Mouse (Mus musculus): Measurements from ENCODE around the gene Cnih1. TPM values are rescaled to one million over a fixed set of nuclear protein-coding genes. Genes with fewer than 3 reads are reported as not detected.

The Cnih1 gene
- total RNA-seq, 2 experiments from 2014 or later: 62.4 to 128 TPM

DNA sequence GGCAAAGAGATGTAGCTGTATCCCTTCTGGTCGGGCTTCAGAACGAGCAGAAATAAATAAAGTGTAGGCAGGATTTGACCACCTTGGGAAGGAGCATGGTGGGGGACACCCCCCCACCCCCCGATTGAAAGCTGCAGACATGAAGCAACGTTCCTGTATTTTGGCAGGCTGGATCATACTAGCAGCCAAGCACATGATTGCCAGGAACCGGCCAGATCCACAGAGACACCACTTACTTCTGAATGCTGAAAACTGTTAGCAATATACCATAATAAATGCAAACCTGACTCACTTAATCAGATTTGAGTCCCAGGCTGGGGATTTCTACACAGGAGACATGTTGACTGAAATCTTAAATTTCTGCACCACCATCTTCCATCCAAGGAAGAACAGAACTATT is 53.9 kb downstream of the Cnih1 start:
- ATAC-seq (replicated peaks; ENCODE audit: poor library complexity): no peak

DNA sequence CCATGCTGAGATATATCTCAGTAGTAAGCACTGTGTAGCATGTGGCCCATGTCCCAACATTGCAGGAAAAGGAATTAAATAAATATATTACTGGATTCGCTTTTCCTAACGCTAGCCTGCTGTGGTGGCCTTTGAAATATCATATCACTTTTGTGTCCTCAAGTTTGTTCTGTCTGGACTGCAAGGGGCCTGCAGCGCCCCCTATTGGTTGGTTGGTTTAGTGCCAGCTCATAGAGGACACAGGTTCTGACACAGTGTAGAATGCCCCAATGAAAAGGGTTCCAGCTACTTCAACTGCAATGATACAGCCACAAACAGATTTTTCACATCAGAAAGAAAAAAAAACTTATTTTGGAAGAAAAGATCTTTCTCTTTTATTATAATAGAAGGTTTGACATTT is 62.5 kb downstream of the Cnih1 start:
- peak; percentile 54 for ATAC-seq (replicated peaks; ENCODE audit: poor library complexity)

Other genes with a start within 250 kb of the Cnih1 start
- 36.0 and 47.6 TPM in 2 replicates for gene Cdkn3, start 27.9 kb downstream of the Cnih1 start, total RNA-seq (2015)
- 37.8 and 54.2 TPM in 2 replicates for gene Cdkn3, start 27.9 kb downstream of the Cnih1 start, total RNA-seq (2017)
- 68.2 and 70.6 TPM in 2 replicates for gene Gmfb, start 33.8 kb upstream of the Cnih1 start, total RNA-seq (2015)
- 78.9 and 87.3 TPM in 2 replicates for gene Gmfb, start 33.8 kb upstream of the Cnih1 start, total RNA-seq (2017)
- 19.0 and 31.0 TPM in 2 replicates for gene Cgrrf1, start 43.7 kb upstream of the Cnih1 start, total RNA-seq (2015)
- gene Cgrrf1, start 43.7 kb upstream of the Cnih1 start, total RNA-seq (2017): 18.4 and 19.0 TPM in 2 replicates
- gene Samd4, start 94.4 kb upstream of the Cnih1 start, total RNA-seq (2015): 0.15 TPM in 1 of 2 replicates, not detected in the other
- 0.10 TPM in 1 of 2 replicates, not detected in the other for gene Samd4, start 94.4 kb upstream of the Cnih1 start, total RNA-seq (2017)